Mouse (Mus musculus): Measurements from ENCODE around the gene Npc1l1. TPM values are rescaled to one million over a fixed set of nuclear protein-coding genes. Genes with fewer than 3 reads are reported as not detected.

The Npc1l1 gene
- total and polyA plus RNA-seq, 2 experiments from 2014 or later: not detected

- Histone ChIP-seq H3K27me3 (ENCODE audit: insufficient read depth, low read length) (no peaks in the 10 kb centered on the region), H3K27ac (ENCODE audit: low read depth, low read length) (peak overlapping the region; percentile 50), H3K4me1 (ENCODE audit: insufficient read depth) (peaks cover 21% of the 10 kb centered on the region), H3K36me3 (ENCODE audit: insufficient read depth) (no peaks in the 10 kb centered on the region), H3K4me2 (ENCODE audit: low read depth) (no peak overlapping the region), H3K9me3 (ENCODE audit: low read length) (no peaks in the 10 kb centered on the region), H3K4me3 (ENCODE audit: low read depth, low read length) (no peak overlapping the region), H3K9ac (peak overlapping the region; percentile 18; the same call in 1 of the 2 replicates)
- no peak for TF ChIP-seq CTCF (IDR thresholded peaks at IDR 0.05; ENCODE audit: low read depth)
- DNase-seq (no peak), ATAC-seq (peak; percentile 32; the same call in 1 of the 2 replicates)
- 16% methylated on average over 2 of the region's 2 CpGs for WGBS
Observed at GRCm38 (mm10) chr11:6178673-6179166, 51.2 kb downstream of the Npc1l1 start.

DNA sequence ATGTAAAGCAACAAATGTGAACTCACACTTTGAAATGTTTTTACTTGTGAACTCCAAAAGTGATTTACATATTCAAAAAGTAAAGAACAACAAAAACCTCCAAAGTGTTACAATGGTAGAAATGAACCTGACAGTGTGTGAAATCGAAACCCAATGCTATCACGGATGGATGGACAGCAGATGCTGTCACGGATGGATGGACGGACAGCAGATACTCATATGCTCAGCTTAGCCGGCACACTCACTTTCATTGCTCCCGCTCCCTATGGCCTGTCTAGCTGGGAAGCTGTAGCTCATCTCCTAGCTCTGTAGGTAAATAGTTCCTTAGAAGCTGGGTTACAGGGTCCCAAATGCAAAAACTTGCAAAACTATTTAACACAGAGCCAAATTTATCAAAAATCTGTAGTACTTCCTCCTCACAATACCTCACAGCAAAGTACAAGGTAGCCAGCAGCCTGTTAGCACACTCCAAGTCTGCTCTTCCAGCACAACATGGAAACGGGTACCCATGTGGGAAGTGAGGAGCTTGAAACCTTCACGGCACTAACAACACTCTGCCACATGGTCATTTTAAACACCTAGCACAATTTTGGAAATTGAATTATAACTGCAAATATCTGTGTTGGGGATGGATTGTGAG lies 52.0 kb downstream of the Npc1l1 start:
- DNase-seq: no peak
- ATAC-seq: no peak
- no peaks in the 10 kb centered on the region for H3K9me3 ChIP-seq (ENCODE audit: low read length)
- TF ChIP-seq CTCF (IDR thresholded peaks at IDR 0.05; ENCODE audit: low read depth): no peak
- no peak overlapping the region for H3K9ac ChIP-seq
- no peak overlapping the region for H3K27ac ChIP-seq (ENCODE audit: low read depth, low read length)
- no peak overlapping the region for H3K4me2 ChIP-seq (ENCODE audit: low read depth)
- no peak overlapping the region for H3K4me3 ChIP-seq (ENCODE audit: low read depth, low read length)
- H3K27me3 ChIP-seq (ENCODE audit: insufficient read depth, low read length): no peaks in the 10 kb centered on the region
- H3K36me3 ChIP-seq (ENCODE audit: insufficient read depth): no peaks in the 10 kb centered on the region
- 62% methylated on average over 8 of the region's 8 CpGs for WGBS
- peaks cover 17% of the 10 kb centered on the region for H3K4me1 ChIP-seq (ENCODE audit: insufficient read depth)

- ATAC-seq (no peak), DNase-seq (no peak)
- no peak overlapping the region for H3K27ac ChIP-seq (ENCODE audit: low read depth, low read length)
- H3K9ac ChIP-seq: no peak overlapping the region
- no peaks in the 10 kb centered on the region for H3K9me3 ChIP-seq (ENCODE audit: low read length)
- no peak for TF ChIP-seq CTCF (IDR thresholded peaks at IDR 0.05; ENCODE audit: low read depth)
- no peaks in the 10 kb centered on the region for H3K27me3 ChIP-seq (ENCODE audit: insufficient read depth, low read length)
- H3K36me3 ChIP-seq (ENCODE audit: insufficient read depth): no peaks in the 10 kb centered on the region
- no peak overlapping the region for H3K4me3 ChIP-seq (ENCODE audit: low read depth, low read length)
- H3K4me1 ChIP-seq (ENCODE audit: insufficient read depth): peaks cover 15% of the 10 kb centered on the region; the same call in 1 of the 2 replicates
- WGBS: 68% methylated on average over 1 of the region's 1 CpGs
- no peak overlapping the region for H3K4me2 ChIP-seq (ENCODE audit: low read depth)
Observed at GRCm38 (mm10) chr11:6175506-6175905, 54.4 kb downstream of the Npc1l1 start.

GRCm38 (mm10) chr11:6174719-6175118 lies 55.2 kb downstream of the Npc1l1 start:
- H3K9ac ChIP-seq: no peak overlapping the region
- no peak for DNase-seq
- H3K4me1 ChIP-seq (ENCODE audit: insufficient read depth): peaks cover 14% of the 10 kb centered on the region; the same call in 1 of the 2 replicates
- H3K27ac ChIP-seq (ENCODE audit: low read depth, low read length): no peak overlapping the region
- WGBS: 77% methylated on average over 7 of the region's 7 CpGs
- TF ChIP-seq CTCF (IDR thresholded peaks at IDR 0.05; ENCODE audit: low read depth): no peak
- no peak for ATAC-seq
- H3K9me3 ChIP-seq (ENCODE audit: low read length): no peaks in the 10 kb centered on the region
- no peak overlapping the region for H3K4me3 ChIP-seq (ENCODE audit: low read depth, low read length)
- no peaks in the 10 kb centered on the region for H3K36me3 ChIP-seq (ENCODE audit: insufficient read depth)
- H3K27me3 ChIP-seq (ENCODE audit: insufficient read depth, low read length): no peaks in the 10 kb centered on the region
- no peak overlapping the region for H3K4me2 ChIP-seq (ENCODE audit: low read depth)

- no peak overlapping the region for H3K9ac ChIP-seq
- ATAC-seq: no peak
- no peak overlapping the region for H3K27ac ChIP-seq (ENCODE audit: low read depth, low read length)
- no peaks in the 10 kb centered on the region for H3K27me3 ChIP-seq (ENCODE audit: insufficient read depth, low read length)
- H3K4me2 ChIP-seq (ENCODE audit: low read depth): no peak overlapping the region
- no peaks in the 10 kb centered on the region for H3K9me3 ChIP-seq (ENCODE audit: low read length)
- no peak for TF ChIP-seq CTCF (IDR thresholded peaks at IDR 0.05; ENCODE audit: low read depth)
- DNase-seq: no peak
- H3K36me3 ChIP-seq (ENCODE audit: insufficient read depth): no peaks in the 10 kb centered on the region
- 79% methylated on average over 2 of the region's 2 CpGs for WGBS
- no peaks in the 10 kb centered on the region for H3K4me1 ChIP-seq (ENCODE audit: insufficient read depth)
- H3K4me3 ChIP-seq (ENCODE audit: low read depth, low read length): no peak overlapping the region
Observed at GRCm38 (mm10) chr11:6169041-6169663, 60.8 kb downstream of the Npc1l1 start.

GRCm38 (mm10) chr11:6166351-6166750 lies 63.6 kb downstream of the Npc1l1 start:
- no peak for TF ChIP-seq CTCF (IDR thresholded peaks at IDR 0.05; ENCODE audit: low read depth)
- WGBS: 64% methylated on average over 12 of the region's 12 CpGs
- Histone ChIP-seq H3K36me3 (ENCODE audit: insufficient read depth) (no peaks in the 10 kb centered on the region), H3K4me1 (ENCODE audit: insufficient read depth) (no peaks in the 10 kb centered on the region), H3K27ac (ENCODE audit: low read depth, low read length) (no peak overlapping the region), H3K27me3 (ENCODE audit: insufficient read depth, low read length) (no peaks in the 10 kb centered on the region), H3K4me2 (ENCODE audit: low read depth) (no peak overlapping the region), H3K9ac (no peak overlapping the region), H3K4me3 (ENCODE audit: low read depth, low read length) (no peak overlapping the region), H3K9me3 (ENCODE audit: low read length) (no peaks in the 10 kb centered on the region)
- ATAC-seq (no peak), DNase-seq (no peak)

GRCm38 (mm10) chr11:6165391-6166081 lies 64.4 kb downstream of the Npc1l1 start:
- Histone ChIP-seq H3K4me2 (ENCODE audit: low read depth) (no peak overlapping the region), H3K4me3 (ENCODE audit: low read depth, low read length) (no peak overlapping the region), H3K36me3 (ENCODE audit: insufficient read depth) (no peaks in the 10 kb centered on the region), H3K9me3 (ENCODE audit: low read length) (no peaks in the 10 kb centered on the region), H3K4me1 (ENCODE audit: insufficient read depth) (no peaks in the 10 kb centered on the region), H3K27me3 (ENCODE audit: insufficient read depth, low read length) (no peaks in the 10 kb centered on the region), H3K27ac (ENCODE audit: low read depth, low read length) (no peak overlapping the region), H3K9ac (no peak overlapping the region)
- no peak for ATAC-seq
- no peak for DNase-seq
- no peak for TF ChIP-seq CTCF (IDR thresholded peaks at IDR 0.05; ENCODE audit: low read depth)
- WGBS: 93% methylated on average over 7 of the region's 7 CpGs

Data from forebrain, postnatal 0 days (tissue).